Mouse (Mus musculus) liver, embryonic 15.5 days (tissue): Measurements from ENCODE around the gene Tex12. TPM values are rescaled to one million over a fixed set of nuclear protein-coding genes. Genes with fewer than 3 reads are reported as not detected.

Experiments used
- ATAC-seq: fragments of 200-750 bp; cut with Nextera tagmentation; 2 replicates; pipeline ENCODE4 v1.8.0; 2017; ENCODE audit warnings: moderate number of reproducible peaks, mild to moderate bottlenecking, moderate library complexity; ENCODE audit not compliant: insufficient read depth
- H3K27ac ChIP-seq: fragments of 300-500 bp; sonication (generic); replicated peaks from 2 replicates; pipeline ENCODE4 v1.5.1; 2015; ENCODE audit warnings: mild to moderate bottlenecking, inconsistent platforms
- H3K27me3 ChIP-seq: fragments of 300-500 bp; sonication (generic); 2 replicates; pipeline ENCODE4 v1.6.1; 2015; ENCODE audit warnings: mild to moderate bottlenecking, inconsistent platforms
- H3K36me3 ChIP-seq: fragments of 300-500 bp; sonication (generic); replicated peaks from 2 replicates; pipeline ENCODE4 v1.6.1; 2015; ENCODE audit warnings: moderate library complexity, mild to moderate bottlenecking, inconsistent platforms
- H3K4me1 ChIP-seq: fragments of 300-500 bp; sonication (generic); replicated peaks from 2 replicates; pipeline ENCODE4 v1.6.1; 2015; ENCODE audit warnings: inconsistent platforms
- H3K4me2 ChIP-seq: fragments of 300-500 bp; sonication (generic); 2 replicates; pipeline ENCODE4 v1.6.1; 2015; ENCODE audit warnings: moderate library complexity, mild to moderate bottlenecking, inconsistent platforms
- H3K4me3 ChIP-seq: fragments of 300-500 bp; sonication (generic); replicated peaks from 2 replicates; pipeline ENCODE4 v1.5.1; 2015; ENCODE audit warnings: mild to moderate bottlenecking, inconsistent platforms
- H3K9ac ChIP-seq: fragments of 300-500 bp; sonication (generic); 2 replicates; pipeline ENCODE4 v1.6.1; 2015; ENCODE audit warnings: moderate library complexity, mild to moderate bottlenecking, inconsistent platforms
- H3K9me3 ChIP-seq: fragments of 300-500 bp; sonication (generic); replicated peaks from 2 replicates; pipeline ENCODE4 v1.6.1; 2016; ENCODE audit warnings: inconsistent platforms
- WGBS: fragments of 180-500 bp; shearing (Covaris S2); methylation state at CpG from one replicate; pipeline ENCODE4 v1.1.7; 2015; ENCODE audit warnings: mixed read lengths; ENCODE audit not compliant: insufficient replicate concordance; 5-methylcytosine and 5-hydroxymethylcytosine counted together
- polyA plus RNA-seq: library from polyadenylated mRNA; unstranded; fragments of >200 nt; fragmentation: Nextera tagmentation; extraction: Ambion mirVana; gene quantifications from 2 replicates; pipeline ENCODE4 v1.2.1, GENCODE M21; 2015

Tex12 gene
- polyA plus RNA-seq, 1 experiment from 2014 or later, result not detected

GRCm38 (mm10) chr9:50590856-50591518 is 29.9 kb upstream of the Tex12 start:
- H3K27ac ChIP-seq, result peak overlapping the region; percentile 19
- H3K9ac ChIP-seq, result no peak overlapping the region
- 53% methylated on average over 10 of the region's 10 CpGs for WGBS
- H3K4me1 ChIP-seq, result peaks cover 25% of the 10 kb centered on the region
- no peak for ATAC-seq
- H3K36me3 ChIP-seq, result peaks cover 9% of the 10 kb centered on the region
- H3K27me3 ChIP-seq, result no peaks in the 10 kb centered on the region
- no peak overlapping the region for H3K4me3 ChIP-seq
- no peak overlapping the region for H3K4me2 ChIP-seq
- H3K9me3 ChIP-seq, result no peaks in the 10 kb centered on the region

DNA sequence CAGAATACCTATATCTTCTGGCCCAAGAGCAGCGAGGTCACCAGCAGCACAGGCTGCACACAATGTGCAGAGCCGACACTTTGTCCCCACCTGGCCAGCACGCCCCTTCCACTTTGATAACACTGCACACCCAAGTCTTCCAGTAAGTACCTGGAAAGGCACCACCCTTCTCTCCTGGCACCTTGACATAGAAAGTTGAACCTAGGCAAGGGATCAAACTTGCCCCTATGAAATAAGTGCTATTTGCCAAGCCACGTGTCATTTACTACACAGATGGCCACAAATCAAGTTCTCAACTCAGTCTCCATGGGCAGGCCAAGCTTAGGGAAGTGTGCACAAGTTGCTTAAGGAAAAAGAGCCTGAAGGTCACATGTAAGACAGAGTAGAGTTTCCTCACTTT is 25.8 kb upstream of the Tex12 start:
- Histone ChIP-seq H3K9me3 (no peaks in the 10 kb centered on the region), H3K4me1 (peaks cover 20% of the 10 kb centered on the region), H3K4me3 (no peak overlapping the region), H3K4me2 (no peak overlapping the region), H3K27ac (no peak overlapping the region), H3K27me3 (no peaks in the 10 kb centered on the region), H3K36me3 (no peaks in the 10 kb centered on the region), H3K9ac (no peak overlapping the region)
- no peak for ATAC-seq
- 49% methylated on average over 4 of the region's 4 CpGs for WGBS

DNA sequence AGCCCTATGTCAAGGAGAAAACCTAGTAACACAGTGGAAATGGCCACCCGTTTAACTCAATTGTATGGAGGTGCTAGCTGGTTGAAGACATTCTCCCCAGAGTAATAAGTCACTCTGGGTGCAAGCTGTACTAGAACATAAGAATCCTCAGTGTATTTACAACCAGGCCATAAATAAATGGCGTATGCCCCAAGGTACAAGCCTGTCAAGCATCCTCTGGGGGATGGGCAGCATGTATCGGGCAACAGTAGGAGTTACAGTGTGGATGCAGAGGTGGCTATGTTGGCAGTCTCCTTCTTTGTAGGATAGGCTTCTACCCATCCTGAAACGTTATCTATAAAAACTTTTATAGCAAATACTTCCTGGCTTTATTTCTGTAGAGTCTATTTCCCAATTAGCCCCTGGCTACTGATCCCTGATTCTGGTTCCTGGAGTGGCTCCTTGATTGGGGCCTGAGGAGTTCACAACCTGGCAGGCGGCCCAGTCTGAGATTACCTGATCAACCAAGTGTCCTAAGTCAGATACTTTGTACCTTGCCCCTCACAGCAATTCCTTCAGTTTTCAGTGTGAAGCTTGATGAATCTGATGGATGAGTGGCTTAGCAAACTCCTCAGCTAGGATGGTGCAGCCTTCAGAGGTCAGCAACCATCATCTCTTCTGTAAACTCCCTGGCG is 24.2 kb upstream of the Tex12 start:
- Histone ChIP-seq H3K4me1 (peaks cover 6% of the 10 kb centered on the region), H3K4me3 (no peak overlapping the region), H3K9ac (no peak overlapping the region), H3K27ac (no peak overlapping the region), H3K4me2 (no peak overlapping the region), H3K9me3 (no peaks in the 10 kb centered on the region), H3K27me3 (no peaks in the 10 kb centered on the region), H3K36me3 (no peaks in the 10 kb centered on the region)
- no peak for ATAC-seq
- 59% methylated on average over 6 of the region's 6 CpGs for WGBS

DNA sequence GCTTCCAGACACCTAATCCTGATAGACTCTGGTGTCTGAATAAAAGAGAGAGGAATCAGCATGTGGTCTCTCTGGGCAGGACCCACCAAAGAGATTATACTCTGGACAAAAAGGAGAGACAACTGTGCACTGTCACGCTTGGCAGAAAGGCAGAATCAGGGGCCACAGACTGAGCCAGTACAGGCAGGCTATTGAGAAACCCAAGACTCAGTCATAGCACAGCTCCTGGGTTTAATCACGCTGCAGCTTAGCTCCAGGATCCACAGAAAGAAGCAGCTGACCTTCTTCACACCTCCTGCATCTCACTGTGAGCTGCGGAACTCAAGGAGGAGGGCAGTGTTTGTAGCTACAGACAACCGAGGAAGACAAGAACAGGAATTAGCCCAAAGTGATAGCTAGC is 19.2 kb upstream of the Tex12 start:
- no peak for ATAC-seq

DNA sequence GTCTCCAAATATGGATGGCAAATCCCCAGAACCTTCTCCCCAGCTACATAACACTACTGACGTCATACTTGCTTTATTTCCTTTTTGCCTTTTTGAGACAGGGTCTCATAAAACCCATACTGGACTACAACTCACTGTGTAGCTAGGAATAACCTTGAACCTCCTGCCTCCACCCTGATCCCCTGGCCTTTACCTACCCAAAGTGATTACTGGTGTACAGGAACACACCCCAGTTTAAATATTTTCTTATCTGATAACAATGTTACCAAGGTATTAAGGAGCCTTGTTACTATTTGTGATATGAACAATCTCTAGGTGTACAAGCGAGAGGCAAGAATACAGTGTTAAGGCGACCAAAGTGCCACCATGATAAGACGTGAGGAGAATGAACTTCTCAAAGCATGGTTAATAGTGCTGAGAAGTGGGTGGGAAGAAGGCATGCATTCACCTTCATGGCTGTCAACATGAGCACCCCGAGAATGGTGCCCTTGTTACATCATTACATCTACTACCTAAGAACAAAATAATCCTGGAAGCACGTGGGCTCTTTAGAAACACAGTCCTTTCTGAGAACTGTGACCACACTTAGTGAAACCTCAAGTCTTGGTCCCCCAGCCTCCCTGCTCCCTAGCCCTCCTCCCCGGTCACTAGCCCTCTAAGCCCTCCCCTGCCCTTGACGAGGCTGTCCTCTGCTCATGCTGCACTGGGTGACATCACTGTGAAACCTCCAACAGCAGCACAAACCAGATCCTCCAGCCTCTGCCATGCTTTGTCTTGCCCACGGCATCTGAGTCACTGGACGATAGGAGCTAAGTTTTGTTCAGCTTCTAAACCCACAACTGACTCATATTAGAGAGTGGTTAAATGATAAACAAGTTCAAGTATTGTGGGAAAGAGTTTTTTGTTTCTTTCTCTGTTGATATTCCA is 8.7 kb upstream of the Tex12 start:
- H3K27ac ChIP-seq, result no peak overlapping the region
- no peaks in the 10 kb centered on the region for H3K27me3 ChIP-seq
- H3K9ac ChIP-seq, result no peak overlapping the region
- H3K36me3 ChIP-seq, result no peaks in the 10 kb centered on the region
- no peak for ATAC-seq
- WGBS, result 53% methylated on average over 10 of the region's 10 CpGs
- H3K4me2 ChIP-seq, result no peak overlapping the region
- H3K4me1 ChIP-seq, result no peaks in the 10 kb centered on the region
- no peaks in the 10 kb centered on the region for H3K9me3 ChIP-seq
- H3K4me3 ChIP-seq, result no peak overlapping the region

More for the DNA sequence above, 19.2 kb upstream of the Tex12 start:
- no peak overlapping the region for H3K4me3 ChIP-seq
- H3K9ac ChIP-seq, result no peak overlapping the region
- no peaks in the 10 kb centered on the region for H3K36me3 ChIP-seq
- no peak overlapping the region for H3K27ac ChIP-seq
- H3K9me3 ChIP-seq, result no peaks in the 10 kb centered on the region
- 37% methylated on average over 4 of the region's 4 CpGs for WGBS
- H3K4me2 ChIP-seq, result no peak overlapping the region
- H3K27me3 ChIP-seq, result no peaks in the 10 kb centered on the region
- H3K4me1 ChIP-seq, result no peaks in the 10 kb centered on the region

GRCm38 (mm10) chr9:50567881-50568280 is 6.8 kb upstream of the Tex12 start:
- H3K4me3 ChIP-seq, result no peak overlapping the region
- no peak overlapping the region for H3K4me2 ChIP-seq
- H3K36me3 ChIP-seq, result no peaks in the 10 kb centered on the region
- WGBS, result 71% methylated on average over 2 of the region's 2 CpGs
- no peak for ATAC-seq
- no peak overlapping the region for H3K27ac ChIP-seq
- no peaks in the 10 kb centered on the region for H3K27me3 ChIP-seq
- no peaks in the 10 kb centered on the region for H3K4me1 ChIP-seq
- H3K9ac ChIP-seq, result no peak overlapping the region
- no peaks in the 10 kb centered on the region for H3K9me3 ChIP-seq

GRCm38 (mm10) chr9:50567372-50567771 is 6.2 kb upstream of the Tex12 start:
- Histone ChIP-seq H3K4me3 (no peak overlapping the region), H3K4me2 (no peak overlapping the region), H3K9me3 (no peaks in the 10 kb centered on the region), H3K36me3 (no peaks in the 10 kb centered on the region), H3K27ac (no peak overlapping the region), H3K4me1 (no peaks in the 10 kb centered on the region), H3K27me3 (no peaks in the 10 kb centered on the region), H3K9ac (no peak overlapping the region)
- ATAC-seq, result no peak
- WGBS, result 45% methylated on average over 4 of the region's 4 CpGs

DNA sequence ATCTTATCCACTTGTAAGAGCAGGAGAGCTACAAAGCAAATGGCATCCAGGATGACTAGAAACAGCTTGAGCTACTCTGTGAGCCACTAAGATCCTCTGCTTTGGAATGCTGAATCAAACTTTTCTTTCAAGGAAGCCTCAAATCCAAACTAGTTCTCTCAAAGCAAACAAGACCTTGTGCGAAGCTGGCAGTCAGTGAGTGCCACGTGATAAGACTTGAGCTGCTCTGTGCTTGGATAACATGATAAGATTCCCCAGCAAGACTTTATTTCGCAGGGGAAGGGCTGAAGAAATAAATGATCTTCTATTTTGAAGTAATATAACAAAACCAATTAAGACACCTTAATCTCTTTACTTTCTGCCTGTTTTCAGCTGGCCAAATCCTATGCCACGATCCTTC is 4.8 kb upstream of the Tex12 start:
- no peaks in the 10 kb centered on the region for H3K36me3 ChIP-seq
- H3K4me3 ChIP-seq, result no peak overlapping the region
- 32% methylated on average over 4 of the region's 4 CpGs for WGBS
- ATAC-seq, result no peak
- no peak overlapping the region for H3K27ac ChIP-seq
- no peak overlapping the region for H3K9ac ChIP-seq
- no peak overlapping the region for H3K4me2 ChIP-seq
- H3K27me3 ChIP-seq, result no peaks in the 10 kb centered on the region
- no peaks in the 10 kb centered on the region for H3K9me3 ChIP-seq
- H3K4me1 ChIP-seq, result no peaks in the 10 kb centered on the region

DNA sequence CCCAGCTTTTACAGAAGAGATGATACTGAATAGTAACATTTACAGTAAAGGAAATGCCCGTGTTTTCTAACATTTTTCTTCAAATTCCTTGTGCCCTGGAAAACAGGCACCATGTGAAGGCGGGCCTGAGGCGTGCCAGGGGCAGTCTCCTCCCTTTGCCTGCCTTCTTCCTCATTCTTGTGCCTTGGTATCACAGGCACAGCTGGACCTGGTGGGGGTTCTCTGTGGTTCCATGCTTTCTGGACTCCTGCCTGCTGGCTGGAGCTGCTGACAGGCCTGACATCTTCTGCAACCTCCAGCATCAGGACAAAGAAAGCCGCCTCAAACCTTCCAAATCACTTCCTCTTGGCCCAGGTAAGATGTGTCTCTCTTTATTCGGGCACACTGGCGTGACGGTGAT is 4.0 kb upstream of the Tex12 start:
- H3K9me3 ChIP-seq, result no peaks in the 10 kb centered on the region
- no peaks in the 10 kb centered on the region for H3K36me3 ChIP-seq
- no peak overlapping the region for H3K27ac ChIP-seq
- 61% methylated on average over 7 of the region's 7 CpGs for WGBS
- no peak for ATAC-seq
- H3K4me1 ChIP-seq, result no peaks in the 10 kb centered on the region
- no peak overlapping the region for H3K4me3 ChIP-seq
- H3K9ac ChIP-seq, result no peak overlapping the region
- no peaks in the 10 kb centered on the region for H3K27me3 ChIP-seq
- no peak overlapping the region for H3K4me2 ChIP-seq

DNA sequence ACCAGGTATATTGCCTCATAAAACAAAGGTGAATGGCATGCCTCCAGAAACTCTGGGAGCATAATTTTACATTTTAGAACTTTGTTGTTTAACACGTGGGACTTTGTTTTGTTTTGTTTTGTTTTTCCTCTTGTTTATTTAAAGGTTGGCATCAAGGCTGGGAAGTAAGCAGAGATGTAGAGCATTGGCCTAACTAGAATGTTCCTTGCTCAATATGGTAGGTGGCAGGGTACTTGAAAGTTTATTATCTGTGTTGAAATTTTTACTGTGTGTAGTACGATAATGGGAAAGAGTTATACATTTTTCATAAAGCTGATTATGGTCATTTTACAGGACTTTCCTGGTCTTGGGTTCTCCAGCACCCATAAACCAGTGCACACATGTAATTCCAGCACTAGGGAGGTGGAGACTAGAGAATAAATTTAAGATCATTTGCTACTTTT is 814 bp upstream of the Tex12 start:
- Histone ChIP-seq H3K36me3 (no peaks in the 10 kb centered on the region), H3K27me3 (no peaks in the 10 kb centered on the region), H3K9ac (no peak overlapping the region), H3K9me3 (no peaks in the 10 kb centered on the region), H3K4me3 (no peak overlapping the region), H3K4me1 (no peaks in the 10 kb centered on the region), H3K4me2 (no peak overlapping the region), H3K27ac (no peak overlapping the region)
- ATAC-seq, result no peak
- 62% methylated on average over 2 of the region's 2 CpGs for WGBS

- no peak within 1 kb of the TSS for H3K9ac ChIP-seq
- no peaks in the 10 kb centered on the region for H3K27me3 ChIP-seq
- no peak within 1 kb of the TSS for H3K27ac ChIP-seq
- H3K9me3 ChIP-seq, result no peaks in the 10 kb centered on the region
- H3K4me3 ChIP-seq, result 0 out of 2 replicates have a peak within 1 kb of the TSS, but pooled peaks have one; percentile 0
- 52% methylated on average over 2 of the region's 2 CpGs for WGBS
- no peaks in the 10 kb centered on the region for H3K36me3 ChIP-seq
- ATAC-seq, result no peak
- no peaks in the 10 kb centered on the region for H3K4me1 ChIP-seq
- peak within 1 kb of the TSS; percentile 23 for H3K4me2 ChIP-seq
Measured at GRCm38 (mm10) chr9:50555094-50555446, 6.1 kb downstream of the Tex12 start, which contains the start of gene Bco2. Gene Bco2, minus strand, starts transcription at chr9:50555181.
